Mouse (Mus musculus) skeletal muscle tissue, adult 2 months (tissue): ENCODE measurements at regions not wholly inside any gene's neighbourhood (a gene's known extent, or its start where the extent isn't known, plus 50 kb on each side); places are given as distances from the start of the nearest gene placed in this dataset.

Experiments used
- DNase-seq: peaks from one replicate; pipeline ENCODE4 v3.0.0-alpha.2; 2012; ENCODE audit warnings: low read depth, low spot score

- DNase-seq, result peak; percentile 7
These were observed 571.8 kb downstream of the Car8 start for GRCm38 (mm10) chr4:7666935-7667594.

- no peak for DNase-seq
These were observed 595.8 kb downstream of the Car8 start for GRCm38 (mm10) chr4:7642878-7643590.

GRCm38 (mm10) chr4:7597671-7598390 is 641.0 kb downstream of the Car8 start:
- no peak for DNase-seq

- no peak for DNase-seq
These were observed 642.7 kb downstream of the Car8 start for GRCm38 (mm10) chr4:7596116-7596515.

- DNase-seq, result no peak
These were observed 655.0 kb downstream of the Car8 start for GRCm38 (mm10) chr4:7583851-7584250.

- no peak for DNase-seq
These were observed 656.9 kb downstream of the Car8 start for GRCm38 (mm10) chr4:7581931-7582330.

- DNase-seq, result no peak
These were observed 657.5 kb downstream of the Car8 start for GRCm38 (mm10) chr4:7581220-7581916.

GRCm38 (mm10) chr4:7580554-7581219 is 658.2 kb downstream of the Car8 start:
- DNase-seq, result no peak

GRCm38 (mm10) chr4:7574011-7574410 is 664.8 kb downstream of the Car8 start:
- no peak for DNase-seq

- DNase-seq, result peak; percentile 9
These were observed 671.0 kb downstream of the Car8 start for GRCm38 (mm10) chr4:7567687-7568393.

- peak; percentile 60 for DNase-seq
These were observed 678.7 kb downstream of the Car8 start for GRCm38 (mm10) chr4:7559867-7560832.

- no peak for DNase-seq
These were observed 680.1 kb downstream of the Car8 start for GRCm38 (mm10) chr4:7558721-7559120.

GRCm38 (mm10) chr4:7534301-7534700 is 704.5 kb downstream of the Car8 start:
- no peak for DNase-seq

- DNase-seq, result no peak
These were observed 711.1 kb downstream of the Car8 start for GRCm38 (mm10) chr4:7527718-7528117.

- DNase-seq, result no peak
These were observed 725.8 kb downstream of the Car8 start for GRCm38 (mm10) chr4:7513081-7513480.

GRCm38 (mm10) chr4:7485552-7485951 is 753.3 kb downstream of the Car8 start:
- no peak for DNase-seq

- peak; percentile 2 for DNase-seq
These were observed 783.7 kb downstream of the Car8 start for GRCm38 (mm10) chr4:7455130-7455529.

- no peak for DNase-seq
These were observed 786.2 kb downstream of the Car8 start for GRCm38 (mm10) chr4:7452678-7453077.

- DNase-seq, result no peak
These were observed 787.9 kb downstream of the Car8 start for GRCm38 (mm10) chr4:7450991-7451390.

GRCm38 (mm10) chr4:7429308-7429707 is 809.5 kb downstream of the Car8 start:
- DNase-seq, result peak; percentile 1
